Mouse (Mus musculus) kidney, adult 8-10 months (tissue): Measurements from ENCODE around the gene Nfkbie.

Experiments used
- DNase-seq, 2 experiments: peaks; one replicate each; pipeline ENCODE4 v3.0.0; 2022

Nfkbie gene

GRCm38 (mm10) chr17:45582715-45583355 lies 27.3 kb downstream of the Nfkbie start:
- no peak for DNase-seq

- DNase-seq: peak; percentile 84 to 85
Measured at GRCm38 (mm10) chr17:45584096-45584896, 28.8 kb downstream of the Nfkbie start.

GRCm38 (mm10) chr17:45584939-45585678 lies 29.6 kb downstream of the Nfkbie start:
- DNase-seq: peak; percentile 63 to 74

GRCm38 (mm10) chr17:45585725-45586448 lies 30.4 kb downstream of the Nfkbie start:
- no peak for DNase-seq

- DNase-seq: no peak
Measured at GRCm38 (mm10) chr17:45586449-45586837, 30.9 kb downstream of the Nfkbie start.

GRCm38 (mm10) chr17:45588370-45588769 lies 32.9 kb downstream of the Nfkbie start:
- DNase-seq: no peak

- DNase-seq: no peak
Measured at GRCm38 (mm10) chr17:45589236-45589635, 33.7 kb downstream of the Nfkbie start.

GRCm38 (mm10) chr17:45589844-45590243 lies 34.3 kb downstream of the Nfkbie start:
- no peak for DNase-seq

- DNase-seq: no peak
Measured at GRCm38 (mm10) chr17:45590410-45590809, 34.9 kb downstream of the Nfkbie start.

- no peak for DNase-seq
Measured at GRCm38 (mm10) chr17:45591701-45592605, 36.5 kb downstream of the Nfkbie start.

- DNase-seq: peak in 1 of 2 experiments; percentile 57
Measured at GRCm38 (mm10) chr17:45592606-45593431, 37.3 kb downstream of the Nfkbie start.

- no peak for DNase-seq
Measured at GRCm38 (mm10) chr17:45593479-45593878, 38.0 kb downstream of the Nfkbie start.

- no peak for DNase-seq
Measured at GRCm38 (mm10) chr17:45594195-45594594, 38.7 kb downstream of the Nfkbie start.

- DNase-seq: peak; percentile 66 to 72
Measured at GRCm38 (mm10) chr17:45594881-45595735, 39.6 kb downstream of the Nfkbie start.

- DNase-seq: no peak
Measured at GRCm38 (mm10) chr17:45595736-45596390, 40.4 kb downstream of the Nfkbie start.

GRCm38 (mm10) chr17:45596631-45597396 lies 41.3 kb downstream of the Nfkbie start:
- DNase-seq: peak; percentile 78 to 81

- DNase-seq: no peak
Measured at GRCm38 (mm10) chr17:45597787-45598186, 42.3 kb downstream of the Nfkbie start.

- DNase-seq: no peak
Measured at GRCm38 (mm10) chr17:45598376-45598775, 42.9 kb downstream of the Nfkbie start.
